Mouse (Mus musculus) megakaryocyte, embryonic 14.5 days (primary cell): ENCODE results near the gene Olfr308.
"Not testable (repeated sequence)": the region's sequence is repeated elsewhere in the genome, so short reads cannot be mapped to it uniquely, and the experiment has no call there.

Source experiments
- FLI1 ChIP-seq: IDR thresholded peaks from 2 replicates; pipeline ENCODE4 v1.6.1; 2012; ENCODE audit warnings: low read length, inconsistent platforms, mixed read lengths
- GATA1 ChIP-seq: IDR thresholded peaks from 3 replicates; pipeline ENCODE4 v1.6.1; 2012; ENCODE audit warnings: mixed read lengths, low read length, inconsistent platforms, borderline replicate concordance

DNA sequence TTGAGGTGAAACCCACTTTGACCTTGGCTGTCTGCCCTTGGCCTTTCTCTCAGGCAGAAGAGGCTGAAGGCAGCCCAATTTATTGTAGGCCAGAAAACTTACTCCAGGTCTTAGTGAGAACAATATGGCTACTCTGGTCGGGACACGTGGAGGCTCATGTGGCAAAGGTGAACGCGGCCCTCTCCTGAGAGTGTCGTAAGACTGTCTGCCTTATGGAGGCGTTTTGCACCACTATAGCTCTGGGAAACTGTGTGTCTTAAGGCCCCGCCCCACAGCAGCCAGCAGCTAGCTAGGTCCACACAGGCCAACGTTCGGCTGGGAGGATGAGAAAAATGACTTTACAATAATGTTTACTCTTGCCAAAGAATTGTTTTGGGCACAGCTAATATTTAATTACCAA is 20.9 kb upstream of the Olfr308 start:
- TF ChIP-seq GATA1, FLI1: not testable (repeated sequence)
